Mouse (Mus musculus): ENCODE results near the gene Sergef.

GRCm38 (mm10) chr7:46462287-46462686 is 177.3 kb downstream of the Sergef start:
- TF ChIP-seq POLR2A (IDR thresholded peaks at IDR 0.05; ENCODE audit: insufficient read depth, low read depth, low read length) (no peak), CTCF (IDR thresholded peaks at IDR 0.05) (no peak), EP300 (IDR thresholded peaks at IDR 0.05; ENCODE audit: insufficient read depth, low read depth, low read length) (no peak)
